Mouse (Mus musculus) lung, postnatal 0 days (tissue): ENCODE measurements around the gene Cep170.

Experiments used
- CTCF ChIP-seq: IDR thresholded peaks from 2 replicates; pipeline ENCODE4 v1.5.1; 2016; ENCODE audit warnings: antibody characterized with exemption, mild to moderate bottlenecking
- EP300 ChIP-seq: IDR thresholded peaks from 2 replicates; pipeline ENCODE4 v1.6.1; 2016; ENCODE audit warnings: antibody characterized with exemption, mild to moderate bottlenecking, control low read depth

DNA sequence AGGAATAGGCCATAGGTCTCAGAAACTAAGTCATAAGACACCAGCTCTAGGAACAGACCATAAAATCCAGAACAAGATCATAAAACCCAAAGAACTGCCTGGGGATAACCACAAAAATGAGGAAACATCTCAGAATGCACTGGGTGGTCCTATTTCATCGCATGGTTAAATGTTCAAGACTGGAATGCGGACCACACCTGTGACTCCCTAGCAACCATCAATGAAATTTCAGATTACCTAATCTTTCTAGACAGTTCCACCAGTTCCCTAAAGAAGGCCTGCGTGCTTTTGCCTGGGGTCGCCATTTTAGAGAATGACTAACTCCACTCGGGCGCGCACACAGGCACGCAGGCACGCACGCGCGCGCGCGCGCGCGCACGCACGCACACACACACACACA lies 89.1 kb downstream of the Cep170 start:
- TF ChIP-seq CTCF: no peak
- TF ChIP-seq EP300: no peak
